ENCODE assay signal across 32 mouse cellular contexts in genomic region chr10:88499993-88500392, GRCm38 (mm10). TPM values are rescaled to one million over a fixed set of nuclear protein-coding genes. Genes with fewer than 3 reads are reported as not detected.
A peak's percentile ranks its signal among the peaks of the same experiment; 100 is the strongest.
DNase-seq lines count a peak whose midpoint lies in the region; ATAC-seq and TF ChIP-seq lines count a peak whose summit lies in the region.
"Had no signal": no experiment of that assay in that cellular context is flagged by ENCODE, and none has a peak within 500 bp of the region (broad histone marks: within the 10 kb centered on the region; RNA-seq: fewer than 3 reads in every experiment).

No protein-coding gene starts in this region.

- H3K27me3 ChIP-seq in kidney, postnatal 0 days (ENCODE audit: insufficient read depth, low read length): no peaks in the 10 kb centered on the region
- H3K27me3 ChIP-seq in lung, postnatal 0 days (replicated peaks; ENCODE audit: insufficient read depth, low read length): no peaks in the 10 kb centered on the region
- H3K27me3 ChIP-seq in intestine, embryonic 15.5 days (replicated peaks): no peaks in the 10 kb centered on the region
- H3K27me3 ChIP-seq in intestine, postnatal 0 days (replicated peaks; ENCODE audit: control insufficient read depth, insufficient read depth, low read length): no peaks in the 10 kb centered on the region
- H3K27me3 ChIP-seq: embryonic facial prominence, embryonic 15.5 days; heart, embryonic 13.5 days had no signal

- no peak for DNase-seq in kidney, postnatal 0 days (ENCODE audit: low spot score)
- DNase-seq in kidney, postnatal 36 days: no peak
- peak; percentile 55 for DNase-seq in lung, postnatal 0 days (ENCODE audit: low spot score)
- no peak for DNase-seq in lung, postnatal 14 days
- no peak for DNase-seq in frontal cortex, adult 2 months (ENCODE audit: extremely low spot score in 1 of 2, low spot score in 1 of 2)
- DNase-seq: adrenal gland, adult 2 months; adrenal gland, postnatal 14 days; cerebellum, adult 11-12 months; cerebellum, adult 8-10 months; cerebellum, postnatal 10 days; cerebellum, postnatal 36 days; embryo, embryonic 11 days; forebrain, postnatal 0 days; gastrocnemius, postnatal 36 days; heart, adult 2 months; heart, postnatal 14 days; heart, postnatal 4 days had no signal

- H3K27ac ChIP-seq in kidney, postnatal 0 days: no peak overlapping the region
- peak overlapping the region; percentile 88 for H3K27ac ChIP-seq in lung, postnatal 0 days (ENCODE audit: low read length)
- H3K27ac ChIP-seq in intestine, embryonic 15.5 days: no peak overlapping the region
- peak overlapping the region; percentile 95; the same call in 1 of the 2 replicates for H3K27ac ChIP-seq in intestine, postnatal 0 days (ENCODE audit: low read depth, low read length)
- H3K27ac ChIP-seq: embryonic facial prominence, embryonic 15.5 days; heart, adult 2 months; heart, embryonic 10.5 days; heart, embryonic 13.5 days; hindbrain, embryonic 14.5 days had no signal

- no peak for TF ChIP-seq CTCF in kidney, postnatal 0 days (IDR thresholded peaks at IDR 0.05; ENCODE audit: low read depth)
- TF ChIP-seq CTCF in lung, postnatal 0 days (IDR thresholded peaks at IDR 0.05): no peak
- no peak for TF ChIP-seq CTCF in intestine, postnatal 0 days (IDR thresholded peaks at IDR 0.05; ENCODE audit: low read depth)

- no peak overlapping the region for H3K9ac ChIP-seq in kidney, postnatal 0 days (ENCODE audit: low read depth, low read length)
- no peak overlapping the region for H3K9ac ChIP-seq in lung, postnatal 0 days (replicated peaks; ENCODE audit: low read depth)
- no peak overlapping the region for H3K9ac ChIP-seq in intestine, embryonic 15.5 days
- 0 out of 2 replicates have a peak overlapping the region, but pooled peaks have one; percentile 38 for H3K9ac ChIP-seq in intestine, postnatal 0 days (ENCODE audit: low read depth, low read length)
- H3K9ac ChIP-seq: embryonic facial prominence, embryonic 15.5 days; forebrain, postnatal 0 days; heart, embryonic 13.5 days; hindbrain, embryonic 14.5 days had no signal

- no peaks in the 10 kb centered on the region for H3K36me3 ChIP-seq in kidney, postnatal 0 days (ENCODE audit: insufficient read depth, low read length)
- no peaks in the 10 kb centered on the region for H3K36me3 ChIP-seq in lung, postnatal 0 days (ENCODE audit: insufficient read depth, low read length)
- no peaks in the 10 kb centered on the region for H3K36me3 ChIP-seq in intestine, embryonic 15.5 days
- H3K36me3 ChIP-seq in intestine, postnatal 0 days (ENCODE audit: control insufficient read depth, insufficient read depth): no peaks in the 10 kb centered on the region
- H3K36me3 ChIP-seq: embryonic facial prominence, embryonic 15.5 days; heart, embryonic 10.5 days; heart, embryonic 13.5 days had no signal

- peak overlapping the region; percentile 59 for H3K4me2 ChIP-seq in kidney, postnatal 0 days (ENCODE audit: low read length)
- peak overlapping the region; percentile 76 for H3K4me2 ChIP-seq in lung, postnatal 0 days (replicated peaks; ENCODE audit: low read depth, low read length)
- H3K4me2 ChIP-seq in intestine, embryonic 15.5 days (replicated peaks): peak overlapping the region; percentile 76
- peak overlapping the region; percentile 77 for H3K4me2 ChIP-seq in intestine, postnatal 0 days (replicated peaks; ENCODE audit: low read depth)
- H3K4me2 ChIP-seq: embryonic facial prominence, embryonic 15.5 days; heart, embryonic 13.5 days; hindbrain, embryonic 14.5 days had no signal

- H3K4me3 ChIP-seq in kidney, postnatal 0 days (replicated peaks; ENCODE audit: low read depth, low read length): no peak overlapping the region
- no peak overlapping the region for H3K4me3 ChIP-seq in lung, postnatal 0 days (ENCODE audit: low read depth, low read length)
- H3K4me3 ChIP-seq in intestine, embryonic 15.5 days (replicated peaks): no peak overlapping the region
- H3K4me3 ChIP-seq in intestine, postnatal 0 days (ENCODE audit: low read depth, low read length): peak overlapping the region; percentile 91
- H3K4me3 ChIP-seq: embryonic facial prominence, embryonic 15.5 days; heart, adult 2 months; heart, embryonic 10.5 days; heart, embryonic 13.5 days had no signal

- peaks cover 9% of the 10 kb centered on the region; the same call in 1 of the 2 replicates for H3K4me1 ChIP-seq in kidney, postnatal 0 days (replicated peaks; ENCODE audit: insufficient read depth, low read length)
- peaks cover 6% of the 10 kb centered on the region; the same call in 1 of the 2 replicates for H3K4me1 ChIP-seq in lung, postnatal 0 days (ENCODE audit: insufficient read depth, low read depth, low read length)
- H3K4me1 ChIP-seq in intestine, embryonic 15.5 days (replicated peaks): 0 out of 2 replicates have a peak, but pooled peaks cover 15% of the 10 kb centered on the region
- H3K4me1 ChIP-seq in intestine, postnatal 0 days (replicated peaks; ENCODE audit: control insufficient read depth, insufficient read depth, low read length): 0 out of 2 replicates have a peak, but pooled peaks cover 3% of the 10 kb centered on the region

- no peaks in the 10 kb centered on the region for H3K9me3 ChIP-seq in kidney, postnatal 0 days (replicated peaks; ENCODE audit: low read length)
- H3K9me3 ChIP-seq in lung, postnatal 0 days (ENCODE audit: low read length): no peaks in the 10 kb centered on the region
- H3K9me3 ChIP-seq in intestine, embryonic 15.5 days: no peaks in the 10 kb centered on the region
- no peaks in the 10 kb centered on the region for H3K9me3 ChIP-seq in intestine, postnatal 0 days (ENCODE audit: control insufficient read depth)
- H3K9me3 ChIP-seq: embryonic facial prominence, embryonic 15.5 days; heart, embryonic 10.5 days; heart, embryonic 13.5 days had no signal

- ATAC-seq in kidney, postnatal 0 days (replicated peaks; ENCODE audit: low FRiP score, low read depth): no peak
- ATAC-seq in lung, postnatal 0 days: no peak
- ATAC-seq in intestine, embryonic 15.5 days: no peak
- no peak for ATAC-seq in intestine, postnatal 0 days
- ATAC-seq in megakaryocyte, adult 5-6 weeks (ENCODE audit: poor library complexity, severe bottlenecking): no peak
- ATAC-seq: CD4-positive, CD25-positive, alpha-beta regulatory T cell, adult 4 months; forebrain, embryonic 14.5 days; forebrain, postnatal 0 days had no signal

- WGBS in kidney, postnatal 0 days: 67% methylated on average over 5 of the region's 5 CpGs
- WGBS in lung, postnatal 0 days: 48% methylated on average over 5 of the region's 5 CpGs
- WGBS in intestine, embryonic 15.5 days: 56% methylated on average over 5 of the region's 5 CpGs
- WGBS in intestine, postnatal 0 days: 45% methylated on average over 5 of the region's 5 CpGs

- no peak for TF ChIP-seq EP300 in lung, postnatal 0 days (IDR thresholded peaks at IDR 0.05)

RNA-seq across cellular contexts. Expression of gene Chpt1, which starts 3.9 kb away (rescaled TPM):
- 246 and 283 TPM in 2 replicates for polyA plus RNA-seq in kidney, postnatal 0 days (2015; fragmentation: Nextera tagmentation; extraction: Ambion mirVana)
- polyA plus RNA-seq in lung, postnatal 0 days (2015; fragmentation: Nextera tagmentation; extraction: Ambion mirVana): 120 and 125 TPM in 2 replicates
- 219 and 229 TPM in 2 replicates for polyA plus RNA-seq in intestine, embryonic 15.5 days (2015; fragmentation: Nextera tagmentation; extraction: Ambion mirVana)
- polyA plus RNA-seq in intestine, postnatal 0 days (2015; fragmentation: Nextera tagmentation; extraction: Ambion mirVana): 631 and 770 TPM in 2 replicates
- 19.5 and 23.3 TPM in 2 replicates for total RNA-seq in megakaryocyte, adult 5-6 weeks (2015)
- 15.5 and 18.5 TPM in 2 replicates for total RNA-seq in megakaryocyte, adult 5-6 weeks (2017)
- polyA plus RNA-seq in frontal cortex, adult 2 months (2012; rRNA removed): 25.9 and 29.0 TPM in 2 replicates

RNA-seq across cellular contexts. Expression of gene Sycp3, which starts 40.6 kb away (rescaled TPM):
- 0.16 TPM in 1 of 2 replicates, not detected in the other for polyA plus RNA-seq in kidney, postnatal 0 days (2015; fragmentation: Nextera tagmentation; extraction: Ambion mirVana)
- not detected in 2 replicates for polyA plus RNA-seq in lung, postnatal 0 days (2015; fragmentation: Nextera tagmentation; extraction: Ambion mirVana)
- polyA plus RNA-seq in intestine, embryonic 15.5 days (2015; fragmentation: Nextera tagmentation; extraction: Ambion mirVana): 0.39 and 0.62 TPM in 2 replicates
- 31.6 and 50.4 TPM in 2 replicates for polyA plus RNA-seq in intestine, postnatal 0 days (2015; fragmentation: Nextera tagmentation; extraction: Ambion mirVana)
- not detected in 2 replicates for total RNA-seq in megakaryocyte, adult 5-6 weeks (2015)
- 0.62 TPM in 1 of 2 replicates, not detected in the other for total RNA-seq in megakaryocyte, adult 5-6 weeks (2017)
- polyA plus RNA-seq in frontal cortex, adult 2 months (2012; rRNA removed): 0.30 and 0.38 TPM in 2 replicates
- total RNA-seq: gastrocnemius, adult 8-10 months; gastrocnemius, postnatal 36 days; granulocyte monocyte progenitor cell, adult 5-6 weeks; heart, adult 2 months; heart, postnatal 14 days; heart, postnatal 4 days; MEL had no signal
- polyA plus RNA-seq: adrenal gland, adult 2 months; C2C12; CD4-positive, CD25-positive, alpha-beta regulatory T cell, adult 4 months; embryonic facial prominence, embryonic 11.5 days; embryonic facial prominence, embryonic 15.5 days; forebrain, embryonic 14.5 days; heart, adult 2 months; hindbrain, embryonic 11.5 days had no signal

Comparison
In these comparisons a context has a peak if more than half of its experiments do, and no peak if none do; other contexts are left out.
1. H3K27ac ChIP-seq: peak in lung, postnatal 0 days (single experiment) and intestine, postnatal 0 days (single experiment); none in kidney, postnatal 0 days (single experiment) and intestine, embryonic 15.5 days (single experiment).
2. RNA of gene Sycp3, which starts 40.6 kb away (polyA plus RNA-seq): 31.6 to 50.4 TPM in intestine, postnatal 0 days; 0.39 to 0.62 TPM in intestine, embryonic 15.5 days, 0.30 to 0.38 TPM in frontal cortex, adult 2 months, 0.16 TPM in kidney, postnatal 0 days and not detected in lung, postnatal 0 days; every median in the first group is over 10 times any median in the second.
3. Peak in every context shown above with its lines, with median percentiles within 50 percentile points of each other: H3K4me2 ChIP-seq.